Mouse (Mus musculus) cerebellum, postnatal 36 days (tissue): ENCODE results near the gene A930018P22Rik.

ENCODE experiments used
- DNase-seq, 2 experiments: peaks; one replicate each; pipeline ENCODE4 v3.0.0; 2021 to 2022; ENCODE audit warnings: mixed read lengths in 2 of 2

A930018P22Rik gene

GRCm38 (mm10) chr2:104163978-104164487, 41.5 kb downstream of the A930018P22Rik start:
- DNase-seq: no peak

GRCm38 (mm10) chr2:104165631-104166030, 43.1 kb downstream of the A930018P22Rik start:
- no peak for DNase-seq

GRCm38 (mm10) chr2:104167765-104168164, 45.2 kb downstream of the A930018P22Rik start:
- no peak for DNase-seq

- DNase-seq: no peak
Measured at GRCm38 (mm10) chr2:104168186-104168896, 45.8 kb downstream of the A930018P22Rik start.

GRCm38 (mm10) chr2:104172695-104173348, 50.3 kb downstream of the A930018P22Rik start:
- DNase-seq: no peak

GRCm38 (mm10) chr2:104173431-104173830, 50.9 kb downstream of the A930018P22Rik start:
- DNase-seq: no peak
